Mouse (Mus musculus) activated CD4-positive, CD25-positive, alpha-beta regulatory T cell (primary cell): Measurements from ENCODE around the gene Fam189a2. TPM values are rescaled to one million over a fixed set of nuclear protein-coding genes. Genes with fewer than 3 reads are reported as not detected.

Source experiments
- polyA plus RNA-seq, 2 experiments: library from polyadenylated mRNA; unstranded; fragments of 100-300 nt; shearing (Covaris generic); gene quantifications; one replicate each; pipeline ENCODE4 v1.2.1; 2017

Fam189a2 gene
- polyA plus RNA-seq = not detected

DNA sequence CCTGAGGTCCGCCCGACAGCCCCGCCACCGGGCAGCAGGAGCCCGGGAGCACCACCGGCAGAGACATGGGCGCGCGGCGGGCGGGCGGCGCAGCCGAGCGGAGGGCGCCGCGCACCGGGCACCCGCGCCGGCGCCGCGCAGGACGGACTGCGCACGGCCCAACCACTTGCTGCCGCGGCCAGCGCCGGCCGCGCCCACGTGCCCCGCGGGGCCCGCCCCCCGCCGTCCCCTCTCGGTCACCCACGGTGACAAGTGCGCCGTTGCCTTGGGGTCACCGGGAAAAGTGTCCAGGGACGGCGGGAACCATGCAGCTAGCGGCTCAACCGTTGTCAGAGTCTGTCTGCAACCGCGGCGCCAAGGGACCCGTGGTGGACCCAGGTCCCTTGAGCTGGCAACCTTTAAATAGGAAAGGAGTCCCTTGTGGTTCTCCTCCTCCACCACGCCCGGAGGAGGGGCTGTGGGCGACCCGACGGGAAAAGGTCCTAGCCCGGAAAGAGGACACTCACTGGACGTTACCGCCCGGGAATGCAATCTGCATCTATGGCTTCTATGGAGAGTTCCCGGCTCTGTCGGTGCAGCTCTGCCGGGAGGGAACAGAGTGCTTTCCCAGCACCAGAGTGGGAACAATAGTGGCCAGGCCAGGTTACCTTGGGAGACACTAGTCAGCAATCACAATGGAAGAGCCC lies at the start of gene Fam189a2:
Fam189a2 (minus strand) TSS at position 149 of the 686 bp plus-strand sequence.

Other genes starting within 250 kb of the Fam189a2 start
- 10 to 100 TPM in 1 of 2 experiments, 1 to 10 TPM in 1; 4.0 to 18.5 TPM for gene Tjp2, start 194.0 kb upstream of the Fam189a2 start, polyA plus RNA-seq
- gene Fxn, start 249.6 kb upstream of the Fam189a2 start, polyA plus RNA-seq = 10 to 100 TPM; 26.8 to 27.8 TPM